Mouse (Mus musculus) embryonic facial prominence, embryonic 12.5 days (tissue): ENCODE measurements at regions not wholly inside any gene's neighbourhood (a gene's known extent, or its start where the extent isn't known, plus 50 kb on each side); places are given as distances from the start of the nearest gene placed in this dataset.

ENCODE experiments used
- ATAC-seq: fragments of 200-750 bp; cut with Nextera tagmentation; 2 replicates; pipeline ENCODE4 v1.8.0; 2017; ENCODE audit not compliant: insufficient number of reproducible peaks, insufficient read depth, low FRiP score, low TSS enrichment
- H3K27ac ChIP-seq: fragments of 300-500 bp; sonication (generic); 2 replicates; pipeline ENCODE4 v1.5.1; 2016; ENCODE audit warnings: mild to moderate bottlenecking
- H3K27me3 ChIP-seq: fragments of 300-500 bp; sonication (generic); 2 replicates; pipeline ENCODE4 v1.6.1; 2016; ENCODE audit warnings: mild to moderate bottlenecking, moderate library complexity
- H3K36me3 ChIP-seq: fragments of 300-500 bp; sonication (generic); 2 replicates; pipeline ENCODE4 v1.6.1; 2016; ENCODE audit warnings: mild to moderate bottlenecking
- H3K4me1 ChIP-seq: fragments of 300-500 bp; sonication (generic); 2 replicates; pipeline ENCODE4 v1.6.1; 2016
- H3K4me2 ChIP-seq: fragments of 300-500 bp; sonication (generic); replicated peaks from 2 replicates; pipeline ENCODE4 v1.6.1; 2016; ENCODE audit warnings: mild to moderate bottlenecking, moderate library complexity
- H3K4me3 ChIP-seq: fragments of 300-500 bp; sonication (generic); 2 replicates; pipeline ENCODE4 v1.5.1; 2016; ENCODE audit warnings: mild to moderate bottlenecking
- H3K9ac ChIP-seq: fragments of 300-500 bp; sonication (generic); 2 replicates; pipeline ENCODE4 v1.6.1; 2016; ENCODE audit warnings: mild to moderate bottlenecking, moderate library complexity
- H3K9me3 ChIP-seq: fragments of 300-500 bp; sonication (generic); 2 replicates; pipeline ENCODE4 v1.6.1; 2016; ENCODE audit warnings: mild to moderate bottlenecking, moderate library complexity
- WGBS: fragments of 180-500 bp; shearing (Covaris S2); methylation state at CpG from one replicate; pipeline ENCODE4 v1.1.7; 2016; 5-methylcytosine and 5-hydroxymethylcytosine counted together

- WGBS, result 66% methylated on average over 9 of the region's 9 CpGs
- no peak overlapping the region for H3K27ac ChIP-seq
- no peaks in the 10 kb centered on the region for H3K36me3 ChIP-seq
- no peak overlapping the region for H3K4me2 ChIP-seq
- no peak overlapping the region for H3K9ac ChIP-seq
- H3K27me3 ChIP-seq, result no peaks in the 10 kb centered on the region
- peaks cover 4% of the 10 kb centered on the region; the same call in 1 of the 2 replicates for H3K4me1 ChIP-seq
- ATAC-seq, result no peak
- H3K4me3 ChIP-seq, result no peak overlapping the region
- no peaks in the 10 kb centered on the region for H3K9me3 ChIP-seq
These were observed 50.9 kb upstream of the Cplx2 start for GRCm38 (mm10) chr13:54320212-54320611.

DNA sequence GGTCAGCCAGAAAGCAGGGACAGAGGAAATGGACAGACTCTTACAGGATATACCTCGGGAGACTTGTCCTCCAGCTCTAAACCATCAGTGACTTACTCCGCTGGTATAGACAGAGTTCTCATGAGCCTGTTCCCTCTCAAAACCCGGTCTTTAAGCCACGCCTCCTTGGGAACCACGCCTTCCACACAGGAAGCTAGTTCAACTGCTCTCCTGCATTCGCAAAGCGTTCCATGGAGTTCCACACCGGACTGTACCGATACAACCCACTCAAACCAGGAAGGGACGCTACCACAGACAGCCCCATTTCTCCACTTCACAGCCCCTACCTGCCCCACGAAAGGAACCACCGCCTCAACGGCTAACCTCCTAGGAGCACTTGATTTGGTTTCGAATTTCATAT lies 50.1 kb upstream of the Cplx2 start:
- Histone ChIP-seq H3K4me2 (no peak overlapping the region), H3K4me1 (peaks cover 4% of the 10 kb centered on the region; the same call in 1 of the 2 replicates), H3K4me3 (no peak overlapping the region), H3K36me3 (no peaks in the 10 kb centered on the region), H3K9me3 (no peaks in the 10 kb centered on the region), H3K9ac (no peak overlapping the region), H3K27me3 (no peaks in the 10 kb centered on the region), H3K27ac (no peak overlapping the region)
- 77% methylated on average over 14 of the region's 14 CpGs for WGBS
- ATAC-seq, result no peak
